Mouse (Mus musculus) stomach, embryonic 14.5 days (tissue): ENCODE data around the gene Cyp2d26. TPM values are rescaled to one million over a fixed set of nuclear protein-coding genes. Genes with fewer than 3 reads are reported as not detected.

Experiments used
- ATAC-seq: fragments of 200-750 bp; cut with Nextera tagmentation; 2 replicates; pipeline ENCODE4 v1.8.0; 2017; ENCODE audit warnings: low read depth, moderate TSS enrichment; ENCODE audit not compliant: insufficient number of reproducible peaks, insufficient read depth, low FRiP score
- H3K27ac ChIP-seq: fragments of 300-500 bp; sonication (generic); 2 replicates; pipeline ENCODE4 v1.5.1; 2014; ENCODE audit warnings: mild to moderate bottlenecking, low read length, moderate library complexity, mixed read lengths
- H3K27me3 ChIP-seq: fragments of 300-500 bp; sonication (generic); 2 replicates; pipeline ENCODE4 v1.6.1; 2014; ENCODE audit warnings: low read length, control low read depth, mixed read lengths; ENCODE audit not compliant: control insufficient read depth, insufficient read depth
- H3K36me3 ChIP-seq: fragments of 300-500 bp; sonication (generic); 2 replicates; pipeline ENCODE4 v1.6.1; 2014; ENCODE audit warnings: mild to moderate bottlenecking, control low read depth, low read length, moderate library complexity, mixed read lengths; ENCODE audit not compliant: control insufficient read depth, insufficient read depth
- H3K4me1 ChIP-seq: fragments of 300-500 bp; sonication (generic); 2 replicates; pipeline ENCODE4 v1.6.1; 2014; ENCODE audit warnings: low read length, control low read depth, mixed read lengths; ENCODE audit not compliant: control insufficient read depth, insufficient read depth
- H3K4me2 ChIP-seq: fragments of 300-500 bp; sonication (generic); replicated peaks from 2 replicates; pipeline ENCODE4 v1.6.1; 2014; ENCODE audit warnings: low read depth, low read length, control low read depth
- H3K4me3 ChIP-seq: fragments of 300-500 bp; sonication (generic); 2 replicates; pipeline ENCODE4 v1.5.1; 2014; ENCODE audit warnings: low read depth, low read length, control low read depth
- H3K9ac ChIP-seq: fragments of 300-500 bp; sonication (generic); replicated peaks from 2 replicates; pipeline ENCODE4 v1.6.1; 2014; ENCODE audit warnings: low read depth, mild to moderate bottlenecking, control low read depth, low read length, moderate library complexity, mixed read lengths
- H3K9me3 ChIP-seq: fragments of 300-500 bp; sonication (generic); 2 replicates; pipeline ENCODE4 v1.6.1; 2016; ENCODE audit warnings: low read depth, low read length, control low read depth; ENCODE audit not compliant: control insufficient read depth
- WGBS: fragments of 180-500 bp; shearing (Covaris S2); extraction: QIAGEN DNeasy Blood & Tissue Kit; methylation state at CpG from one replicate; pipeline ENCODE4 v1.1.7; 2014; 5-methylcytosine and 5-hydroxymethylcytosine counted together
- polyA plus RNA-seq: library from polyadenylated mRNA; unstranded; fragments of >200 nt; fragmentation: Nextera tagmentation; extraction: Ambion mirVana; gene quantifications from 2 replicates; pipeline ENCODE4 v1.2.1, GENCODE M21; 2014

Cyp2d26 gene
- polyA plus RNA-seq, 1 experiment from 2014 or later, result 10.7 TPM

DNA sequence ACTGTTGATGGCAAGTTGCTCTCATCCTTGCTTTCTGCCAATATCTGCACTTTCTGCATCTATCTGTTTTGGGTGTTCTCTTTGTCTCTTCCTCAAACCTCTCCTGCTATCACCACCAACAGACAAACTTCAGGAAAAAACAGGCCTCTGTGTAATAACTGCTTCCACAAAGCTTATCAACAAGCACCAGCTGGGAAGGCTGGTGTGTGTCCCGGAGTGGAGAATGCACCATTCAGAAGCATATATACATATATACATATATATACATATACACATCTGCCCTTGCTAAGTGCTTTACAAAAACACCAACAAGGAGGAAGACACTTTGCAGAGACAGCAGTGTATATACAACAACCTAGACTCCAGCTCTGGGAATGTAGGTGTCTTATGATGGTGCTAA is 16.5 kb upstream of the Cyp2d26 start:
- Histone ChIP-seq H3K27ac (no peak overlapping the region), H3K36me3 (peaks cover 3% of the 10 kb centered on the region), H3K27me3 (no peaks in the 10 kb centered on the region), H3K9ac (no peak overlapping the region), H3K4me3 (no peak overlapping the region), H3K4me2 (no peak overlapping the region), H3K9me3 (no peaks in the 10 kb centered on the region), H3K4me1 (no peaks in the 10 kb centered on the region)
- no peak for ATAC-seq
- 88% methylated on average over 1 of the region's 1 CpGs for WGBS

- Histone ChIP-seq H3K27ac (no peak overlapping the region), H3K36me3 (peaks cover 3% of the 10 kb centered on the region), H3K4me1 (no peaks in the 10 kb centered on the region), H3K4me2 (no peak overlapping the region), H3K4me3 (no peak overlapping the region), H3K9ac (no peak overlapping the region), H3K9me3 (no peaks in the 10 kb centered on the region), H3K27me3 (no peaks in the 10 kb centered on the region)
- 80% methylated on average over 6 of the region's 6 CpGs for WGBS
- ATAC-seq, result no peak
Measured at GRCm38 (mm10) chr15:82809511-82809910, 15.4 kb upstream of the Cyp2d26 start.

GRCm38 (mm10) chr15:82806969-82807763 is 13.1 kb upstream of the Cyp2d26 start:
- Histone ChIP-seq H3K4me2 (no peak overlapping the region), H3K9ac (no peak overlapping the region), H3K36me3 (no peaks in the 10 kb centered on the region; the same call in 1 of the 2 replicates), H3K27me3 (no peaks in the 10 kb centered on the region), H3K4me1 (no peaks in the 10 kb centered on the region), H3K4me3 (no peak overlapping the region), H3K27ac (no peak overlapping the region), H3K9me3 (no peaks in the 10 kb centered on the region)
- ATAC-seq, result no peak
- 80% methylated on average over 5 of the region's 5 CpGs for WGBS

- no peak overlapping the region for H3K9ac ChIP-seq
- H3K4me2 ChIP-seq, result no peak overlapping the region
- WGBS, result 74% methylated on average over 5 of the region's 5 CpGs
- H3K4me1 ChIP-seq, result no peaks in the 10 kb centered on the region
- ATAC-seq, result no peak
- H3K4me3 ChIP-seq, result no peak overlapping the region
- H3K27ac ChIP-seq, result no peak overlapping the region
- H3K9me3 ChIP-seq, result no peaks in the 10 kb centered on the region
- no peaks in the 10 kb centered on the region for H3K27me3 ChIP-seq
- no peaks in the 10 kb centered on the region; the same call in 1 of the 2 replicates for H3K36me3 ChIP-seq
Measured at GRCm38 (mm10) chr15:82804708-82805639, 10.9 kb upstream of the Cyp2d26 start.

DNA sequence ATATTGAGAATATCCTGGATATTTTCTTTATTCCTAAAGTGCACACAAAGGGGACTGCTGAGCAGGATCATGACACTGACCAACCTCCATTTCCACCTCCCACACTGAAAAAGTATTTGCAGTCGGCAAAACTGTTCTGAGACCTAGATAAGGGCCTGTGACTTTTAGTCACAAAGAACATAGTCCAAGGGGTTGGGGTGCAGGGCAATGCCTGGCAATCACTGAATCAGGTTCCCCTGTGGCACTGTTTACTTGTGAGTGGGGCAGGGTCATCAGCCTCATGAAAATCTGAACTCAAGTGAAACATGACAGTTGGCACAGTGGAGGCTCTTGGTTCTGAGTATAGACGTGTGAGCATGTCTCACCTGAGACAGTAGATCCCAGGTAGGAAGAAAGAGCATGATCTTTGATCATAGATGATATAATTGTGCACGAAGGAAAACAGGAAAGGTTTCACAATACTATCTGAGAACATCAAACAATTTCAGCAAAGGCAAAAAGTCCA is 1.9 kb upstream of the Cyp2d26 start:
- Histone ChIP-seq H3K9me3 (no peaks in the 10 kb centered on the region), H3K4me2 (no peak overlapping the region), H3K27ac (no peak overlapping the region), H3K36me3 (no peaks in the 10 kb centered on the region), H3K4me3 (no peak overlapping the region), H3K27me3 (no peaks in the 10 kb centered on the region), H3K4me1 (no peaks in the 10 kb centered on the region), H3K9ac (no peak overlapping the region)
- WGBS, result 75% methylated on average over 3 of the region's 3 CpGs
- no peak for ATAC-seq

DNA sequence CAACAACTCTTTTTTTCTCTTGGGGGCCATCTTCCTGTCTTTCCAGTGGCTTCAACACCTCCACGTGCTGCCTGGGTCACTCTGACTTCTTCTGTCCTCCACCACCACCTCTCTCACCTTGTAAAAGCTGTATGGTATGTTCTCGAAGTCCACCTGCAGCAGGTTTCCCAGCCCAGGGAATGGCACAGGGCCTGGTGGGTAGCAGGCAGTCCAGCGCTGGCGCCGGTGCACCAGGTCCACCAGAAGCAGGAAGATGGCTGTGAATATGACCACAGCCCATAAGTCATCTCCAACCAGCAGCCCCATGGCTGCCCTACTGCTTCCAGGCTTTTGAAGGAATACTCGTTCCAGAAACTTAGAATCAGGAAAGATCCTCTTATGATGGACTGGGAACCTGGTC is 226 bp downstream of the Cyp2d26 start:
- H3K4me1 ChIP-seq, result no peaks in the 10 kb centered on the region
- no peaks in the 10 kb centered on the region for H3K27me3 ChIP-seq
- H3K27ac ChIP-seq, result peak overlapping the region; percentile 77; the same call in 1 of the 2 replicates
- H3K9ac ChIP-seq, result no peak overlapping the region
- no peaks in the 10 kb centered on the region for H3K9me3 ChIP-seq
- no peak overlapping the region for H3K4me3 ChIP-seq
- no peak overlapping the region for H3K4me2 ChIP-seq
- WGBS, result 78% methylated on average over 6 of the region's 6 CpGs
- ATAC-seq, result peak; percentile 25; the same call in 1 of the 2 replicates
- H3K36me3 ChIP-seq, result no peaks in the 10 kb centered on the region

GRCm38 (mm10) chr15:82793454-82793853 is 640 bp downstream of the Cyp2d26 start:
- ATAC-seq, result no peak; the same call in 1 of the 2 replicates
- H3K36me3 ChIP-seq, result no peaks in the 10 kb centered on the region
- no peaks in the 10 kb centered on the region for H3K9me3 ChIP-seq
- WGBS, result 83% methylated on average over 1 of the region's 1 CpGs
- no peak overlapping the region for H3K4me2 ChIP-seq
- H3K4me1 ChIP-seq, result no peaks in the 10 kb centered on the region
- no peak overlapping the region for H3K9ac ChIP-seq
- no peaks in the 10 kb centered on the region for H3K27me3 ChIP-seq
- no peak overlapping the region for H3K4me3 ChIP-seq
- H3K27ac ChIP-seq, result peak overlapping the region; percentile 77; the same call in 1 of the 2 replicates

GRCm38 (mm10) chr15:82792566-82792965 is 1.5 kb downstream of the Cyp2d26 start:
- no peak overlapping the region for H3K9ac ChIP-seq
- no peak for ATAC-seq
- no peak overlapping the region for H3K4me3 ChIP-seq
- no peaks in the 10 kb centered on the region for H3K27me3 ChIP-seq
- no peaks in the 10 kb centered on the region for H3K4me1 ChIP-seq
- no peaks in the 10 kb centered on the region for H3K36me3 ChIP-seq
- WGBS, result 96% methylated on average over 11 of the region's 11 CpGs
- H3K4me2 ChIP-seq, result no peak overlapping the region
- H3K9me3 ChIP-seq, result no peaks in the 10 kb centered on the region
- H3K27ac ChIP-seq, result no peak overlapping the region
